ENCODE assay signal across 10 mouse cellular contexts in genomic region chr9:32478087-32478486, GRCm38 (mm10).
DNase-seq lines count a peak whose midpoint lies in the region; ATAC-seq and TF ChIP-seq lines count a peak whose summit lies in the region.
"Had no signal": no experiment of that assay in that cellular context is flagged by ENCODE, and none has a peak within 500 bp of the region (broad histone marks: within the 10 kb centered on the region; RNA-seq: fewer than 3 reads in every experiment).

No protein-coding gene starts in this region.

- H3K36me3 ChIP-seq in intestine, embryonic 14.5 days (ENCODE audit: control insufficient read depth, insufficient read depth, low read length) = peaks cover 10% of the 10 kb centered on the region; the same call in 1 of the 2 replicates
- H3K36me3 ChIP-seq in intestine, postnatal 0 days (ENCODE audit: control insufficient read depth, insufficient read depth) = 0 out of 2 replicates have a peak, but pooled peaks cover 8% of the 10 kb centered on the region
- H3K36me3 ChIP-seq: liver, embryonic 13.5 days had no signal

- H3K9ac ChIP-seq in intestine, embryonic 14.5 days (ENCODE audit: low read length) = no peak overlapping the region
- no peak overlapping the region for H3K9ac ChIP-seq in intestine, postnatal 0 days (ENCODE audit: low read depth, low read length)
- H3K9ac ChIP-seq: liver, embryonic 13.5 days had no signal

- no peaks in the 10 kb centered on the region for H3K9me3 ChIP-seq in intestine, embryonic 14.5 days (ENCODE audit: control insufficient read depth, low read length)
- H3K9me3 ChIP-seq in intestine, postnatal 0 days (ENCODE audit: control insufficient read depth) = no peaks in the 10 kb centered on the region
- H3K9me3 ChIP-seq: liver, embryonic 13.5 days had no signal

- 0 out of 2 replicates have a peak overlapping the region, but pooled peaks have one; percentile 30 for H3K27ac ChIP-seq in intestine, embryonic 14.5 days (ENCODE audit: low read depth)
- no peak overlapping the region for H3K27ac ChIP-seq in intestine, postnatal 0 days (ENCODE audit: low read depth, low read length)
- H3K27ac ChIP-seq: liver, embryonic 13.5 days had no signal

- TF ChIP-seq CTCF in intestine, postnatal 0 days (IDR thresholded peaks at IDR 0.05; ENCODE audit: low read depth) = no peak

- peak; percentile 27 to 65 for DNase-seq in adrenal gland, adult (ENCODE audit: inconsistent age in 2 of 2, low spot score in 1 of 2)
- DNase-seq in adrenal gland, postnatal 4 days (ENCODE audit: low spot score in 2 of 2) = no peak
- DNase-seq in intestine, embryonic 14.5 days (ENCODE audit: low spot score) = no peak
- peak; percentile 45 for DNase-seq in ovary, postnatal 36 days (ENCODE audit: low spot score)
- no peak for DNase-seq in ovary, postnatal 14 days (ENCODE audit: low spot score)
- DNase-seq in retina, postnatal 7 days (ENCODE audit: low read depth, low spot score) = peak; percentile 19
- DNase-seq in Muller cell, postnatal 12 days (ENCODE audit: inconsistent ontology term) = no peak
- DNase-seq: gastrocnemius, postnatal 25 days; liver, embryonic 13.5 days had no signal

- no peaks in the 10 kb centered on the region for H3K27me3 ChIP-seq in intestine, embryonic 14.5 days (replicated peaks; ENCODE audit: control insufficient read depth, insufficient read depth, low read length)
- no peaks in the 10 kb centered on the region for H3K27me3 ChIP-seq in intestine, postnatal 0 days (replicated peaks; ENCODE audit: control insufficient read depth, insufficient read depth, low read length)
- H3K27me3 ChIP-seq: liver, embryonic 13.5 days had no signal

- no peak for ATAC-seq in intestine, embryonic 14.5 days (replicated peaks; ENCODE audit: low FRiP score, low TSS enrichment, low read depth)
- ATAC-seq in intestine, postnatal 0 days = no peak

- 33% methylated on average over 2 of the region's 2 CpGs for WGBS in intestine, embryonic 14.5 days
- WGBS in intestine, postnatal 0 days = 19% methylated on average over 2 of the region's 2 CpGs

- H3K4me1 ChIP-seq in intestine, embryonic 14.5 days (replicated peaks; ENCODE audit: control insufficient read depth, insufficient read depth, low read length) = peaks cover 8% of the 10 kb centered on the region
- no peaks in the 10 kb centered on the region for H3K4me1 ChIP-seq in intestine, postnatal 0 days (replicated peaks; ENCODE audit: control insufficient read depth, insufficient read depth, low read length)

- H3K4me2 ChIP-seq in intestine, embryonic 14.5 days (ENCODE audit: low read length) = no peak overlapping the region
- no peak overlapping the region for H3K4me2 ChIP-seq in intestine, postnatal 0 days (replicated peaks; ENCODE audit: low read depth)
- H3K4me2 ChIP-seq: liver, embryonic 13.5 days had no signal

- no peak overlapping the region for H3K4me3 ChIP-seq in intestine, embryonic 14.5 days (ENCODE audit: low read depth, low read length)
- no peak overlapping the region for H3K4me3 ChIP-seq in intestine, postnatal 0 days (ENCODE audit: low read depth, low read length)
- H3K4me3 ChIP-seq: liver, embryonic 13.5 days had no signal

Comparison
In these comparisons a context has a peak if more than half of its experiments do, and no peak if none do; other contexts are left out.
1. DNase-seq: peak in adrenal gland, adult (2 of 2), ovary, postnatal 36 days (single experiment) and retina, postnatal 7 days (single experiment); none in adrenal gland, postnatal 4 days (0 of 2), intestine, embryonic 14.5 days (single experiment), ovary, postnatal 14 days (single experiment) and Muller cell, postnatal 12 days (single experiment).